Mouse (Mus musculus) bone marrow macrophage, adult 2 months (primary cell): ENCODE measurements around the gene Tmem38b.

ENCODE experiments used
- CTCF ChIP-seq: IDR thresholded peaks from 2 replicates; pipeline ENCODE4 v1.5.1; 2012; ENCODE audit warnings: low read depth, mild to moderate bottlenecking, low read length, moderate library complexity
- POLR2A ChIP-seq: IDR thresholded peaks from 2 replicates; pipeline ENCODE4 v1.6.1; 2012; ENCODE audit warnings: mild to moderate bottlenecking, low read depth, low read length, borderline replicate concordance

DNA sequence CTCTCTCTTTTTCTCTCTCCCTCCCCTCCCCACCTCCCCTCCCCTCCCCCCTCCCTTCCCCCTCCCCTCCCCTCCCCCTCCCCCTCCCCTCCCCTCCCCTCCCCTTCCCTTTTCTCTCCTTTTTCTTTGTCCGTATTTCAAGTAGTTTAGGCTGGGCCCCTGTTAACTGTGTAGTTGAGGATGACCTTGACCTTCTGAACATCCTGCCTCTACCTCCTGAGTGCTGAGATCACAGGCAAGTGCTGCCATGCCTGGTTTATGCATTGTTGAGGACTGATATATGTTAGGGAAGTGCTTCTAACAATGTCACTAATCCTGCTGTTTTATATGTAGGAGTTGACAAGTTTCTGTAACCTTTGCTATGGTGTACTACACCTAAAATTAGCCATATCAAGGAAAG lies 24.0 kb downstream of the Tmem38b start:
- TF ChIP-seq POLR2A = no peak
- TF ChIP-seq CTCF = no peak
